Mouse (Mus musculus): ENCODE measurements at regions not wholly inside any gene's neighbourhood (a gene's known extent, or its start where the extent isn't known, plus 50 kb on each side); places are given as distances from the start of the nearest gene placed in this dataset.
"Not testable (repeated sequence)": the region's sequence is repeated elsewhere in the genome, so short reads cannot be mapped to it uniquely, and the experiment has no call there.

- no peak for DNase-seq (ENCODE audit: low read depth, low spot score)
Observed at GRCm38 (mm10) chr7:64032921-64033354, 94.2 kb upstream of the Klf13 start.

- DNase-seq (ENCODE audit: low read depth, low spot score), result no peak
Observed at GRCm38 (mm10) chr7:64030650-64031049, 91.9 kb upstream of the Klf13 start.

- DNase-seq (ENCODE audit: low read depth, low spot score), result no peak
Observed at GRCm38 (mm10) chr7:64027100-64027499, 88.4 kb upstream of the Klf13 start.

- DNase-seq (ENCODE audit: low read depth, low spot score), result no peak
Observed at GRCm38 (mm10) chr7:64025155-64025554, 86.4 kb upstream of the Klf13 start.

- DNase-seq (ENCODE audit: low read depth, low spot score), result no peak
Observed at GRCm38 (mm10) chr7:64024253-64024652, 85.5 kb upstream of the Klf13 start.

- no peak for DNase-seq (ENCODE audit: low read depth, low spot score)
Observed at GRCm38 (mm10) chr7:64022711-64023468, 84.2 kb upstream of the Klf13 start.

DNA sequence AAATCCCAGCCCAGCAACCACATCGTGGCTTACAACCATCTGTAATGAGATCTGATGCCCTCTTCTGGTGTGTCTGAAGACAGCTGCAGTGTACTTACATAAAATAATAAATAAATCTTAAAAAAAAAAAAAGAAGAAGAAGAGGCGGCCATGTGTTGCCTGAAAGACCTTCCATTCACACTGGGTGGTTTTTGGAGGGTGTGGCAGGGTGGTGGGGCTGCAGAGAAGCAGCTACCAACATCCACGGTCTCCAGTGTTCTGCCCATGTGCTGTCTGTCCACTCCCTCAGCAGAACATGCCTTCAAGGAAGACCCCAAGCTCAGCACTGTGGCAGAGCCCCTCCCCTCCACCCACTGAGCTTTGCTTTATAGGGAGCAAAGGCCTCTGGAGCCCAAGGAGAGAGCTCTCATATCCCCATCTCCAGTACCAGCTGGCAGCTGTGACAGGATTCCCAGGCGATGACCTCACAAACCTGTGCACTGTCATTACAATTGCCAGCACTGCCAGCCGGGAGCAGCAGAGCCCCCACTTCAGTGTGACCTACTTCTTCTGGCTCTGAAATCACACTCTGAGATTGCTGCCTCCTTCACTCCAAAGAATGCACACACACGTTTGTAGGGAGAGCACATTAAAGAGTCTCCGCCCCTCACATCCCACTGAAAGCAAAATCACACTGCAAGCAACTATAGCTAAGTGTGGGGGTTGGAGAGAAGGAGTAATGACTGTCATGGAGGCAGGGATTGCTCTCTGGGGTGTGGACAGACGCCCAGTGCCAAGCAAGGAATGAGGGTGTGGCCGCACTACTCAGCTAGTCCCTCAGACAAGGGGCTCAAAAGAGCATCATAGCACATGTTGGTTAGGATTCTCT, 82.8 kb upstream of the Klf13 start:
- no peak for DNase-seq (ENCODE audit: low read depth, low spot score)

GRCm38 (mm10) chr7:64018107-64018506, 79.4 kb upstream of the Klf13 start:
- no peak for DNase-seq (ENCODE audit: low read depth, low spot score)

DNA sequence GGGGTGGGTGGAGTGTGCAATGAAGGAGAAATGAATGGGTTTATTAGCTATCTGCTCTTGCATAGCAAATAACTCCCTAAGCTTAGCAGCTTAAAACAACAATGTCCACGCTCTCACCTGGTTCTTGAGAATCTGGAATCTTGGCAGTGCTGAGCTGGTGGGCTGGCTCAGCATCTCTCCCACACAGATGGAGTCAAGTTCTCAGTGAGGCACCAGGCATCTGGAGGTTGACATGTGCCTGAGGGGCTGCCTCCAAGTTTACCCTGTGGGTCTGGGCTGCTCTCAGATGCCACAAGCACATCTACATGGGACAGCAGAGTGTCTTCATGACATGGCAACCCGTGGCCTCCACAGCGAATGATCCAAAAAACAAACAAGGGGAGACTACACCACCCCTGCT, 78.2 kb upstream of the Klf13 start:
- no peak for DNase-seq (ENCODE audit: low read depth, low spot score)

DNA sequence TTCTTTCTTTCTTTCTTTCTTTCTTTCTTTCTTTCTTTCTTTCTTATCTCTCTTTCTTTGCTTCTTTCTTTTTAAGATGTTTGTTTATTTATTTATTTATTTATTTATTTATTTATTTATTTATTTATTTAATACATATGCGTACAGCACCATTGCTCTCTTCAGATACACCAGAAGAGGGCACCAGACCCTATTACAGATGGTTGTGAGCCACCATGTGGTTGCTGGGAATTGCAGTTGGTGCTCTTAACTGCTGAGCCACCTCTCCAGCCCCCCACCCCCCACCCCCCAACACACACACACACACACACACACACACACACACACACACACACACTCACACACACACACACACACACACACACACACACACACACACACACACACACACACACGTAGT, 76.4 kb upstream of the Klf13 start:
- DNase-seq (ENCODE audit: low read depth, low spot score), result not testable (repeated sequence)

DNA sequence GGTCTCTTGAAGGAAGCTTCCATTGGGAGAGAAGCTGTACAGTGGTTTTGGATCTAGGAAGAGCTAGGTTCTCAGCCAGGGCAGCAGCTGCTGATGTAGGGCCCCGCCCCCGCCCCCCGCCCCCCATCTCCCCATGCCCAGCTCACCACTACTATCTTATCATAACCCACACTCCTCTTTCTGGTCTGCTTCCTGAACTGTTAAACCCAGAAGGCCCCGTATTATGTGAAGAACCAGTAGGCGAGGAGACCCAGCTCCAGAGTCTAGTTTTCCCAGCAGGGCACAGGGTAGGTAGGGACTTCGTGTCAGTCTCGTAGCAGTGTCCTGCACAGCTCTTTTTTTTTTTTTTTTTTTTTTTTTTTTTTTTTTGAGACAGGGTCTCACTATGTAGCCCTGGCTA, 75.5 kb upstream of the Klf13 start:
- DNase-seq (ENCODE audit: low read depth, low spot score), result no peak

DNA sequence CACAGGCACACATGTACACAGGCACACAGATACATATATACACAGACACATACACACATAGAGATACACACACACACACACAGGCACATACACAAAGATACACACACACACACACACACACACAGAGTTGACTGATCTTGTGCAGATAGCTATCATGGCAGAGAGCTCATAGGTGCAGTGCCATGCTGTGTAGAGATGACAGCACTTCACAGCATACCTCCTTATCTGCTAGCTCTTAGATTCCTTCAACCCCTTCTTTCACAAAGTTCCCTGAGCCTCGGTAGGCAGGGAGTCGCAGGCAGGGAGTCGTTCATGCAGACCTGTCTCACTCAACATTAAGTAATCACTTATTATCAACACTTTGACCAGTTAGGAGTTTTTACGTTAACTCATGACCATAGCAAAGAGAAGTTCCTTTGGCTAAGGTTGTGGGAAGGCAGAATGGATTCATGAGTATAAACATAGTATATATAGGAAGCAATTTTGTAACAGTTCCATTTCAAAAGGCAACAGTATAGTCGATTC, 74.4 kb upstream of the Klf13 start:
- no peak for DNase-seq (ENCODE audit: low read depth, low spot score)

DNA sequence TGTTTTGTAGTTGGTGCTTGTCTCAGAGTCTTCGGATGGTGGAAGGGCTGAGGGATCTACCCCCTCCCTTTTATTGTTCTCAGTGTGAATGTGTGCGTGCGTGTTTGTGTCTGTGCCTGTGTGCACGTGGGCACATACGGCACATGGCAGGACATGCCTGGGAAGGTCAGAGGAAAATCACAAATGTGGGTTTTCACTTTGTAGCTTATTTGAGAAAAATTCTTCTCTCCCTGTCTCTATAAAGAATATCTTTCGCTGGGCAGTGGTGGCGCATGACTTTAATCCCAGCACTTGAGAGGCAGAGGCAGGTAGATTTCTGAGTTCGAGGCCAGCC, 73.5 kb upstream of the Klf13 start:
- no peak for DNase-seq (ENCODE audit: low read depth, low spot score)

DNA sequence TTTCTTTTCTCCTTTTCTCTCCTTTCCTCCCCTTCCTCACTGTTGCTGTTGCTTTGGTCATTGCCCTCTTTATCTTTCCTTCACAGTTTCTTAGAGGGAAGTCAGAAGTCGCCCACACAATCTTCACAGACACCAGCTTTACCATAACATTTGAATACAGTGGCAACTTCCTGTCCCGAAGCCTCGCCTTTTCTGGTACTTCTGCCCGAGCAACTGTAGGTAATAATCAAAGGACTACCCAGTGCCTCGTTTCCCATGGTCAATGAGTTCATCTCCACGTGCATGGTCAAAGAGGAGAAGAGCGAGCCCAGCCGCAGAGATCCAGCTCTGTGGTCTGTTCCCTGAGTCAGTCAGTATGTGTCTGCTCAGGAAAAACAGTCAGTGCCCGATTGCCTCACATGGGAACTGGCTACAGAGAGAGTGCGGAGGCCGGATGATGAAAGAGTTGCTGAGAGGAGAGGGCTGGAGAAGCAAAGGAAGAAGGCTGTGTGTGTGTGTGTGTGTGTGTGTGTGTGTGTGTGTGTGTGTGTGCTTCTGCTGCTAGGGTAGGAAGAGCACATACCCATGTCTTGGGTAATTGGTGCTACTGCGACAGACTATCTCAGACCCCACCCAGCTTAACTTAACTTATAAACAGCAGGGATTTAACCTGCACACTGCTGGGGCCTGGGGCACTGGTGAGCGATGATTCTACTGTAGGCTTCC, 73.0 kb upstream of the Klf13 start:
- DNase-seq (ENCODE audit: low read depth, low spot score), result no peak

DNA sequence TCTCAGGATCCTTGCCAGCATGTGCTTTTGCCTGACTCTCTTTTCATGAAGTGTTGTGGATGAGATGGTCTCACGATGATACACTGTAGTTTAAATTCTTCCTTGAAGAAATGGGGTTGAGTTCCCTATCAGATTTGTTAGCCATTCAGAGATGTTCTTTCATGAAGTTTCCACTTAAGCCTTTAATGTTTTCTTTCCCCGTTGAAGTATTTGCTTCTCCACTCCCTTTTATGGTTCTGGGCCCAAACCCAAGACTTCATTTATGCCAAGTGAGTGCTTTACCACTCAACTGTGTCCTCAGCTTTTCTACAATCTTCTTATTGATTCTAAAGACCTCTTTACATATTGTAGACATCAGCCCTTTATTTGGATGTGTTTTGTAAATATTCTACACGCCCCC, 71.9 kb upstream of the Klf13 start:
- DNase-seq (ENCODE audit: low read depth, low spot score), result no peak

- no peak for DNase-seq (ENCODE audit: low read depth, low spot score)
Observed at GRCm38 (mm10) chr7:64007766-64008165, 69.1 kb upstream of the Klf13 start.

- DNase-seq (ENCODE audit: low read depth, low spot score), result no peak
Observed at GRCm38 (mm10) chr7:64006935-64007334, 68.2 kb upstream of the Klf13 start.

DNA sequence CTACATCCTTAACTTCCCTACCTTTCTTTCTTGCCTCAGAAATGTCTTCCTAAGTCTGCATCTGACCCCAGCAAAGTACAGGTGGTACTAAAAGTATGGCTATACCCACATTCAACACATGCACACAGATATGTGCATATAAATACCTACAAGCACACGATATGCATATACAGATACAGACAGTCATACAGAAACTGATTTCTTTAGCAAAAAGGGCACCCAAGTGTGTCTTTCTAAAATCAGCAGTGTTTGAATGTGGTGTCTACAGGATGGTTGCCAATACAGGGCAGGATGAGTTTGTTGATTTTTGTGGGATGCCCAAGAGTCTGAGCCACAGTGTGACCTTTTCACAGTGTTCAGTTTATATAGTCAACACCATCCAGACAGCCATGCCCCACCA, 67.0 kb upstream of the Klf13 start:
- no peak for DNase-seq (ENCODE audit: low read depth, low spot score)

DNA sequence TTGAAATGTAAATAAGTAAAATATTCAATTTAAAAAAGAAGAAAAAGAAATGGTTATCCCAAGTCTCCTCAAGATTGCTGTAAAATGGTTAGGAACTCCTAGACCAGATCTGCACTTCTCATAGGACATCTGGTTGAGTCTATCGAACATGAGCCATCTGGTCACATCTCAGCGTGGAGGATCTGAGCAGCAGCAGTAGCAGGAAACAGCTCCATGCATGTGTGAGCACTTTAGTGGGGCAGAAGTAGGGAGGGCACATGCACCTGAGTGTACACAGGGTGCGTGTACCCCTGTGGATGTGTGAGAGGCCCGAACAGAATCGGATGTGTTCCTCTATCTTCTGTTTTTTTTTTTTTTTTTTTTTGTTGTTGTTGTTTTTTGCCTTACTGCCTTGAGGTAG, 65.2 kb upstream of the Klf13 start:
- DNase-seq (ENCODE audit: low read depth, low spot score), result no peak

- no peak for DNase-seq (ENCODE audit: low read depth, low spot score)
Observed at GRCm38 (mm10) chr7:64001611-64002111, 62.9 kb upstream of the Klf13 start.

DNA sequence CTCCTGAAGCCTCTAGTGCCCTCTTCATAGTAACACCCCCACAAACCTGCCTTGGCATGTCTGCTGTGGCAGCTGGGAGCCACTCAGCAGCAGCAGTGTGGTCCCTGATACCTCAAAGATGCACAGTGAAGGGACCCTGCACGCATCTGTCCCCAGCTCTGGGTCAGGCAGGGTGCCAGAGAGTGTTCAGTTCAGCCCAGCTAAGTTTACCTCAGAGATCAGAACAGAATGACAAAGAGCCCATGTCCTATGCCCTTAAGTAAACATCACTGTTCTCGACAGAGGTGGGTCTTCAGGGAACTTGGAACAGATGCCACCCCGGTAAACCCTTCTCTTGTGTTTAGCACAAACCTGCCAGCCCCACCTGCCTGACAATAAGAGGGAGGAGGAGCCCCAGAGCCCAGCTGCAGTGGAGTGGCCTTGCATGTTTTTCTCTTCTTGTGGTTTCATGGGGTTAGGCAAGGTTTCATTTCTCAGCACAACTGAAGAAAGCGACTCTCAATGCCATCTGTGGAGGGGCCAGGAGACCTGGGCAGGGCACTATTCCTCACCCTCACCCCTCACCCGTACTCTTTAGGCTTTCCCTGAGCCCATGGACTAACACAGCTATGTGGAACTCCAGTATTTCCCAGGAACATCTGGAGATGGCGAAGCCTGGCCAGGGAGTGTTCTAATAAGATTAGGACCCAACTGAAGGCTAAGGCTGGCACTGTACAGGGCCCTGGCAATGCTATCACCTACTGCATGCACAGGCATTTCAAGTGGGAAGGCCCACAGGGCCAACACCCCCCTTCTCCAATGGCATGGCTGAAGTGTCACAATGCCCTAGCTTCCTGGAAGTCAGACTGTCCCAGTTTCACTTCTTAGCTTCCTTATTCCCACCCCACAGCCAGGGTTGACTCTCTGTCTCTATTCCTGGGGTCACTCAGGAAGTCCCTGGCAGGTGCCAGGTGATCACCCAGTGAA, 60.6 kb upstream of the Klf13 start:
- no peak for DNase-seq (ENCODE audit: low read depth, low spot score)
